Mouse (Mus musculus) frontal cortex, adult (tissue): ENCODE data around the gene Ttc33.
A peak's percentile ranks its signal among the peaks of the same experiment; 100 is the strongest.

Experiments used
- ATAC-seq: cut with Nextera tagmentation; 2 replicates; pipeline ENCODE4 v1.9.2; 2017; ENCODE audit warnings: mild to moderate bottlenecking, moderate library complexity, mixed read lengths; ENCODE audit not compliant: low TSS enrichment

Gene Ttc33

DNA sequence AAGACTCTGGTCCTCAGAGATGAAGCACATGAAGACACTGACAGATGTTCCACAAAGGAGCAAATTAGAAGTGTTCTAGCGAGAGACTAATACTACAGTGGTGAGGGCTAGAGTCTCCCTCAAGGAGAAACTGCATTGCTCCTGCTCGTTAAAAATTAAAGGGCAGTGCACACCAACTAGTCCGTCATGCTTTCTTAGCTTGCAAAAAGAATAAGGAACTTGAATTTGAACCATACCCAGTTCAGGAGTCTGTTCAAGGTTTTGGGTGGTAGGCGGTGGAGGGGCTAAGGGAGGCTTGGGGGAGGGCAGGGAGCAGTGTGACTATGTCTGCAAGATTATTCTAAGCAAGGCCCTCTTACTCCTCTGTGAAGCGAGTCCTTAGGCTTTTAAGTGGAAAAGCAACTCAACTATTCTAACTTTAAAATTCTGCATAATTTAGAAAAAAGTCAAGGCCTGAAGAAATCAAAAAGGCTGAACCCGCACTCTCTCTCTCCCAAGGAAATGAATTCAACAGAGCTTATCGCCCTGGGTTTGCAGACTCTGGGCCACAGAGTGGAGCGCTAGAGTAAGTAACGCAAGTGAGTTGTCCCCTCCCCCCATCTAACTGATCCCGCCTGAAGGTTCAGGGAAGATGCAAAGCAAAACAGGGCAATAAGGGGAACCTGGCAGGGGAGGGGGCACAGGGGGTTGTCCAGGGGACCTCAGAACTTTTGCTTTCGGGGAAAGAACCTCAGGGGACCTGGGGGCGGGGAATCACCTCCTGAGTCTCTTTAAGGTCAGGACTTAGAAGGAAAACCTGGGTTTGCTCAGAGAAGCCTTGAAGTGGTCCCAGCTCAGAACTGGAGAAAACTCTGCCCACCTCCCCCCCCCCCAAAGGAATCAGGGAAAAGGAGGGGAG, 56.2 kb downstream of the Ttc33 start:
- ATAC-seq = no peak

GRCm38 (mm10) chr15:5242241-5243035, 57.1 kb downstream of the Ttc33 start:
- ATAC-seq = peak; percentile 31

GRCm38 (mm10) chr15:5243036-5243958, 58.0 kb downstream of the Ttc33 start:
- ATAC-seq = no peak

DNA sequence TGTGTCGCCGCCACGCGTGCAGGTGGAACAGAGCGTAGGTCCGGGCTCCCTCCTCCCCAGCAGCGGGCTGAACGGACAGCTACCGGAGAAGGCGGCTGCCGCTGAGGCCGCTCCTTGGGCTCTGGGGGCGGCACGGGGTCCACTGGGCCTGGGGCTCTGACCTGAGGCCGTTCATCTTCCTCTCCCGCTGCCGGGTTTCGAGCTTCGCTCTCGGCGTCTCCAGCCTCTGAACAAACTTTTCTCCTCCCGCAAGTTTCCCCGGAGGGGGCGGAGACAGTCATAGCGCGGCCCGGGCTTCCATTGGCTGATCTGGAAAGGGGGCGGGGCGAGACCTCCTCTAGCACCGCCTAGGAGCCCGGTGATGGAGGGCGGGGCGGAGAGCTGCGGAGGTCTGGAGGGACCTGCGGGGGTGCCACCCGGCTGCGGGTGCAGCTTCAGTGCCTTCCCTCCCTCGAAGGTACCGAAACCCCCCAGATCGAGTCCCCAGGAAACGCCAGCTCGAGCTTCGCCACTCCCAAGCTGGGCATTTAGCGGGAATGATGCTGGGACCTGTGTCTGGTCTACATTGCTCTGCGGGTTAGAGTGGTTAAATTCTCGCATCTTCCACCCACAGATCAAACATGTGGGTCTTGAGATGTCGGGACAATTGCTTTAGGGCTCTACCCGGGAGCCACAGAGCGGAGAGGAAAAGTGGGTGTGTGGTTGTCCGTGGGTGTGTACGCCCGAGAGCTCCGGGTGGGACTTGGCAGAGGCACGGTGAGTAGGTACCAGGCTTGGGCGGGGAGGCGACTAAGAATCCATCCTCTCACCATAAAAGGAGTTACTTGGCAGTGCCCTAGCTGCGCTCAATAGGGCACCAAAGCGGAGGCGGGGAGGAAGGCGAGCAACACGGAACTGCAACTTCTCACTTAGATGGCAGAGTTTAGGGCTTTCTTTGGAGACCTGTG, 58.9 kb downstream of the Ttc33 start, which contains the start of gene Ptger4:
Gene Ptger4 (minus strand): TSS at position 229 of the 947 bp plus-strand sequence.
- ATAC-seq = peak; percentile 76

GRCm38 (mm10) chr15:5250182-5250581, 64.9 kb downstream of the Ttc33 start:
- no peak for ATAC-seq

DNA sequence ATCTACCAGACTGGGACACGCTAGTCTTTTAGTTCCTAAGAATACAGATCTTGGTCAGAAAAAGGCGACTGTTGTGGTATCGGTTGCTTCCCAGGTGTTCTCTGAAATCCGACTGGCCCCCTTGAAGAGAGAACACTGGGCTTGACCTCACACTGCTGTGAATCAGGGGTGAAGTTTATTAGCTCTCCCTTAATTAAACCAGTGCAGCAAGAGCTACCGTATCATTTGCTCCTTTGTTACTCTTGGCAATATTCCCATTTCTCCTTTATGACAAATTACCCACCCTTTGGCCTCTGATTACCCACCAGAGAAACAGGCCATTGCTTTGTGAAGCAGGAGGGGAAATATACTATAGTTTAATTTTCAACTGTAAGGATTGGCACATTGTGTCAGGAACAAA, 74.9 kb downstream of the Ttc33 start:
- no peak for ATAC-seq

DNA sequence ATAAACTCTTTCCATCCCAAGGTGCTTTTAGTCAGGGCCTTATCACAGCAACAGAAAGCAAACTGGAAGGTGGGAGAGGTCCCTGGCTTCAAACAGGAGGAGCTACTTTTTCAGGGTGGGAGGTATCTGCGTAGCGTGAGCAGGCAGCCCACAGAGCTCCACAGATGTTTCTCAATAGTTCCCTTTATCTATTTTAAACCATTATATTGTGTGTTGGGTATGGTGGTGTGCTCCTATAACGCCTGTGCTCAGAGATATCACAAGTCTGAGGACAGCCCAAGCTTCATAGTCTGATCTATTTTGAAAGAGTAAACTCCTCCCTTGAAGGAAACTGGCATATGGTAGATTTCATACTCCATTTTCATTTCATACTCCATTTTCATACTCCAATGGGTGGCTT, 75.7 kb downstream of the Ttc33 start:
- ATAC-seq = no peak

GRCm38 (mm10) chr15:5262095-5262667, 76.9 kb downstream of the Ttc33 start:
- peak; percentile 95 for ATAC-seq

DNA sequence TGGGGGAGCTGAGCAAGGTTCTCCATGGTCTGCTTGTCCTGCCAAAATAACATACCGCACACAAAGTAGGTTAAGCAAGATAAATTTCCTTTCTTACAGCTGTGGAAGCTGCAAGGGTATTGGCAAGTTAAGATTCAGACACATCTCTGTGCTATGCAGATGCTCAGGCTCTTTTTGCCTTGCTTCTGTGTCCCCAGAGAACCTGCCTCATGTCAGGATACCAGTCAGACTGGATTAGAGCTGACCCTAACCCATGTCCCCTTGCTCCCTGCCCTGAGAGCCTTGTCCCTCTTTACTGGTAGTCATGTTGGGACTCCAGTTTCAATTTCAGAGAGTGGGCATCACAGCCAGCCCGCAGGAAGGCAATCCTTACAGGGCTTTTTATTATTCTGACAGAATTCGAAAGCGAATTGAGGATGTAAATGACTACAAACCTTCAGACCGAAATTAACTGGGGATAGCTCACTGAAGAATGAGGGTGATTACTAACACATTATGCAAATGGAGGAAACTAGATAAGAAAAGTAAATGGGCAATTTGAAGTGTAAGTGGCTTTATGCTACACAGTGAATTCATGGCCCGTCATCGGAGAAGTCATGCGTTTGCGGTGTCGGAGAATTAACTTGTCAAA, 77.7 kb downstream of the Ttc33 start:
- peak; percentile 62 for ATAC-seq

DNA sequence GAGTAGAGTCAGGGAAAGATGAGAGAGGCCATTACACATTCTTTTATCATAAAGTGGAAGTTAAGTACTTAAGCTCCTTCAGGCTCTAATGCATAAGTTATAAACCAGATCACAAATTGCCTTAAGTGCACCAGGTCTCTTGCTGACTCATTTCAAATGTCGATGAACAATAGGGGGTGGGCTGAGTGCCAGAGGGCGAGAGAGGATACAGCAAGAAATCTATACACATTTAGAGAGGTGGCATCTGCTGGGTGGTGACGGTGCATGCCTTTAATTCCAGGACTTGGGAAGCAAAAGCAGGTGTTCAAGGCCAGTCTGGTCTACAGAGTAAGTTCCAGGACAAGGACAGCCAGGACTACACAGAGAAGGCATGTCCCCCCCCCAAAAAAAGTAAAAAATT, 80.8 kb downstream of the Ttc33 start:
- ATAC-seq = no peak
